Mouse (Mus musculus) C2C12 (cell line): Measurements from ENCODE around the gene Setd1b.

Experiments
- CTCF ChIP-seq: IDR thresholded peaks from one replicate; pipeline ENCODE4 v1.5.1; 2011; ENCODE audit not compliant: control insufficient read depth, insufficient read depth, insufficient read length
- FOSL1 ChIP-seq: IDR thresholded peaks from one replicate; pipeline ENCODE4 v1.8.0; 2011; ENCODE audit warnings: mild to moderate bottlenecking, low read length; ENCODE audit not compliant: poor library complexity, insufficient read depth, severe bottlenecking
- MAX ChIP-seq: IDR thresholded peaks from one replicate; pipeline ENCODE4 v1.6.1; 2011; ENCODE audit warnings: mild to moderate bottlenecking, control low read depth
- MYOD1 ChIP-seq: IDR thresholded peaks from one replicate; pipeline ENCODE4 v1.6.1; 2011; ENCODE audit warnings: low read depth; ENCODE audit not compliant: control insufficient read depth, insufficient read length
- MYOG ChIP-seq: IDR thresholded peaks from one replicate; pipeline ENCODE4 v1.6.1; 2011; ENCODE audit not compliant: control insufficient read depth, insufficient read length; ENCODE audit errors: extremely low read depth
- USF1 ChIP-seq: IDR thresholded peaks from one replicate; pipeline ENCODE4 v1.6.1; 2011; ENCODE audit warnings: low read depth, mild to moderate bottlenecking, control low read depth, moderate library complexity

DNA sequence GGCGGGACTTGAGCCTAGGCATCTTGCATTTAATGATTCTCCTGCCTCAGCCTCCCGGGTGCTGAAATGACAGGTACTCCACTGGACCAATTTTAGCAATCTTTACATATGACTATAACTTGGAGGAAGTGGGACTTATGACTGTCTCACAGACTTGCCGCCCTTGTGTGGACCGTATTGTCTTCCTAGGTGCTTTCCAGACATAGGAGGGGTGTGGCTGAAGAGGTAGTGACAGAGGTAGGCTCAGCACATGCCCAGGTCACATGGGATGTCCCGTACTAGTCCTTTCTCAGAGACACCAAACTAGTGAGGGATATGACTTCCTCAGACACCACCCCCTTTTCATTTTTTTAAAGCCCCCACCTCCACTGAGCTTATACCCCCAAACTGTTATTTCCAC lies 36.8 kb downstream of the Setd1b start:
- TF ChIP-seq CTCF, result no peak
- TF ChIP-seq MAX, result no peak
- TF ChIP-seq MYOG, result no peak
- no peak for TF ChIP-seq USF1
- TF ChIP-seq FOSL1, result no peak
- no peak for TF ChIP-seq MYOD1
